Mouse (Mus musculus): Measurements from ENCODE around the gene Krt73. TPM values are rescaled to one million over a fixed set of nuclear protein-coding genes. Genes with fewer than 3 reads are reported as not detected.

Krt73 gene
- total RNA-seq (2021), result 1 to 10 TPM; 1.3 to 2.0 TPM

- intact Hi-C loops (cut with DNase I), result loop anchor here (5.0 kb wide), 1 partner anchor 75 kb away; no protein-coding TSS in a partner anchor
- DNase-seq (ENCODE audit: low spot score in 2 of 2), result peak in 1 of 2 experiments; percentile 4
Measured at GRCm38 (mm10) chr15:101802296-101802835, at the start of gene Krt73. TSS of gene Krt73 (minus strand) at chr15:101802346.

- no peak for DNase-seq (ENCODE audit: low spot score in 2 of 2)
- intact Hi-C loops (cut with DNase I), result no loop called here
Measured at GRCm38 (mm10) chr15:101850694-101851093, 48.5 kb upstream of the Krt73 start, which contains the start of gene Krt1. TSS of gene Krt1 (minus strand) at chr15:101850794.

- intact Hi-C loops (cut with DNase I), result no loop called here
- peak; percentile 45 to 65 for DNase-seq (ENCODE audit: low spot score in 2 of 2)
Measured at GRCm38 (mm10) chr15:101845971-101846403, 43.8 kb upstream of the Krt73 start.

GRCm38 (mm10) chr15:101843192-101843591 is 41.0 kb upstream of the Krt73 start:
- DNase-seq (ENCODE audit: low spot score in 2 of 2), result no peak
- intact Hi-C loops (cut with DNase I), result no loop called here

- intact Hi-C loops (cut with DNase I), result no loop called here
- DNase-seq (ENCODE audit: low spot score in 2 of 2), result peak in 1 of 2 experiments; percentile 58
Measured at GRCm38 (mm10) chr15:101834784-101835328, 32.7 kb upstream of the Krt73 start.

- intact Hi-C loops (cut with DNase I), result no loop called here
- DNase-seq (ENCODE audit: low spot score in 2 of 2), result no peak
Measured at GRCm38 (mm10) chr15:101833131-101833530, 31.0 kb upstream of the Krt73 start.

GRCm38 (mm10) chr15:101829441-101829840 is 27.3 kb upstream of the Krt73 start:
- no peak for DNase-seq (ENCODE audit: low spot score in 2 of 2)
- intact Hi-C loops (cut with DNase I), result no loop called here

GRCm38 (mm10) chr15:101821786-101822185 is 19.6 kb upstream of the Krt73 start:
- no peak for DNase-seq (ENCODE audit: low spot score in 2 of 2)
- intact Hi-C loops (cut with DNase I), result no loop called here

GRCm38 (mm10) chr15:101817875-101818274 is 15.7 kb upstream of the Krt73 start, which contains the start of gene Krt2:
TSS of gene Krt2 (minus strand) at chr15:101818169.
- intact Hi-C loops (cut with DNase I), result no loop called here
- no peak for DNase-seq (ENCODE audit: low spot score in 2 of 2)

- peak; percentile 15 to 92 for DNase-seq (ENCODE audit: low spot score in 2 of 2)
- intact Hi-C loops (cut with DNase I), result loop anchor here (5.0 kb wide), 1 partner anchor 74 kb away; no protein-coding TSS in a partner anchor
Measured at GRCm38 (mm10) chr15:101803052-101803822, 1.1 kb upstream of the Krt73 start.

GRCm38 (mm10) chr15:101790867-101791266 is 11.3 kb downstream of the Krt73 start:
- intact Hi-C loops (cut with DNase I), result no loop called here
- DNase-seq (ENCODE audit: low spot score in 2 of 2), result no peak

- DNase-seq (ENCODE audit: low spot score in 2 of 2), result no peak
- intact Hi-C loops (cut with DNase I), result no loop called here
Measured at GRCm38 (mm10) chr15:101786360-101786759, 15.8 kb downstream of the Krt73 start, which contains the start of gene Krt72. TSS of gene Krt72 (minus strand) at chr15:101786460.

- peak in 1 of 2 experiments; percentile 2 for DNase-seq (ENCODE audit: low spot score in 2 of 2)
- intact Hi-C loops (cut with DNase I), result loop anchor here (2.0 to 5.0 kb wide), 2 partner anchors 294 to 435 kb away; no protein-coding TSS in a partner anchor
Measured at GRCm38 (mm10) chr15:101773420-101773819, 28.7 kb downstream of the Krt73 start.

- intact Hi-C loops (cut with DNase I), result loop anchor here (1.0 to 5.0 kb wide), 3 partner anchors 201 to 434 kb away; no protein-coding TSS in a partner anchor
Measured at GRCm38 (mm10) chr15:101772711-101773081, 29.4 kb downstream of the Krt73 start.

GRCm38 (mm10) chr15:101772080-101772710 is 30.0 kb downstream of the Krt73 start:
- intact Hi-C loops (cut with DNase I), result loop anchor here (1.0 to 5.0 kb wide), 3 partner anchors 201 to 433 kb away; no protein-coding TSS in a partner anchor
- DNase-seq (ENCODE audit: low spot score in 2 of 2), result peak in 1 of 2 experiments; percentile 3

More at GRCm38 (mm10) chr15:101772711-101773081, 29.4 kb downstream of the Krt73 start:
- peak; percentile 85 to 92 for DNase-seq (ENCODE audit: low spot score in 2 of 2)

GRCm38 (mm10) chr15:101770226-101770625 is 31.9 kb downstream of the Krt73 start:
- intact Hi-C loops (cut with DNase I), result loop anchor here (5.0 kb wide), 1 partner anchor 297 kb away; no protein-coding TSS in a partner anchor
- DNase-seq (ENCODE audit: low spot score in 2 of 2), result no peak
